In genomic region chr2:25197946-25198345, GRCm38 (mm10) we compare ENCODE assay signal across 20 mouse cellular contexts. TPM values are rescaled to one million over a fixed set of nuclear protein-coding genes. Genes with fewer than 3 reads are reported as not detected.
DNase-seq lines count a peak whose midpoint lies in the region; ATAC-seq and TF ChIP-seq lines count a peak whose summit lies in the region.
"Had no signal": no experiment of that assay in that cellular context is flagged by ENCODE, and none has a peak within 500 bp of the region (broad histone marks: within the 10 kb centered on the region; RNA-seq: fewer than 3 reads in every experiment).

No protein-coding gene starts in this region.

- H3K4me1 ChIP-seq in kidney, embryonic 15.5 days: peaks cover 45% of the 10 kb centered on the region
- peaks cover 40% of the 10 kb centered on the region for H3K4me1 ChIP-seq in kidney, embryonic 16.5 days (ENCODE audit: insufficient read depth, low read length)
- H3K4me1 ChIP-seq in spleen, adult 2 months (ENCODE audit: control insufficient read depth, insufficient read depth, insufficient read length): peaks cover 21% of the 10 kb centered on the region; the same call in 1 of the 2 replicates
- H3K4me1 ChIP-seq in stomach, postnatal 0 days (replicated peaks; ENCODE audit: control insufficient read depth, insufficient read depth): peaks cover 4% of the 10 kb centered on the region; the same call in 1 of the 2 replicates

- H3K36me3 ChIP-seq in kidney, embryonic 15.5 days: peaks cover 47% of the 10 kb centered on the region
- H3K36me3 ChIP-seq in kidney, embryonic 16.5 days (ENCODE audit: insufficient read depth, low read length): peaks cover 35% of the 10 kb centered on the region
- peaks cover 24% of the 10 kb centered on the region for H3K36me3 ChIP-seq in spleen, adult 2 months (ENCODE audit: control insufficient read depth, insufficient read depth, low read length)
- H3K36me3 ChIP-seq in stomach, postnatal 0 days (ENCODE audit: control insufficient read depth, insufficient read depth, low read length): peaks cover 16% of the 10 kb centered on the region; the same call in 1 of the 2 replicates

- H3K27ac ChIP-seq in kidney, embryonic 15.5 days: peak overlapping the region; percentile 93
- no peak overlapping the region for H3K27ac ChIP-seq in kidney, embryonic 16.5 days (ENCODE audit: low read length)
- H3K27ac ChIP-seq in spleen, adult 2 months (ENCODE audit: insufficient read depth, low read length): peak overlapping the region; percentile 47
- H3K27ac ChIP-seq in stomach, postnatal 0 days (replicated peaks): peak overlapping the region; percentile 93
- H3K27ac ChIP-seq: forebrain, embryonic 13.5 days had no signal

- DNase-seq in heart, adult 11 months: peak; percentile 92
- DNase-seq in heart, postnatal 36 days: no peak
- no peak for DNase-seq in spleen, adult 2 months (ENCODE audit: low read depth in 1 of 2, low spot score in 2 of 2)
- no peak for DNase-seq in spleen, postnatal 14 days (ENCODE audit: low spot score in 2 of 2)
- no peak for DNase-seq in stomach, postnatal 0 days (ENCODE audit: low spot score)
- DNase-seq in MN1 (ENCODE audit: low spot score): no peak
- DNase-seq: cerebellum, adult 18-20 months; kidney, adult 8-10 months; midbrain, embryonic 14.5 days; thymus, adult 18-20 months had no signal

- intact Hi-C loops in heart, postnatal 36 days (cut with DNase I): loop anchor here (5.0 kb wide), 2 partner anchors 74 to 134 kb away; partner anchors contain the start of genes Anapc2, Man1b1 and Ssna1

- H3K9me3 ChIP-seq in kidney, embryonic 15.5 days (replicated peaks): no peaks in the 10 kb centered on the region
- H3K9me3 ChIP-seq in kidney, embryonic 16.5 days (ENCODE audit: low read length): no peaks in the 10 kb centered on the region
- no peaks in the 10 kb centered on the region for H3K9me3 ChIP-seq in stomach, postnatal 0 days (ENCODE audit: control insufficient read depth, low read length)
- H3K9me3 ChIP-seq: embryonic facial prominence, embryonic 15.5 days; forebrain, embryonic 13.5 days had no signal

- H3K4me2 ChIP-seq in kidney, embryonic 15.5 days: no peak overlapping the region
- no peak overlapping the region for H3K4me2 ChIP-seq in kidney, embryonic 16.5 days (replicated peaks; ENCODE audit: low read depth, low read length)
- H3K4me2 ChIP-seq in stomach, postnatal 0 days (replicated peaks; ENCODE audit: low read depth): no peak overlapping the region
- H3K4me2 ChIP-seq: embryonic facial prominence, embryonic 15.5 days; forebrain, embryonic 13.5 days had no signal

- peaks cover 13% of the 10 kb centered on the region for H3K27me3 ChIP-seq in kidney, embryonic 15.5 days
- H3K27me3 ChIP-seq in kidney, embryonic 16.5 days (ENCODE audit: insufficient read depth, low read length): peaks cover 12% of the 10 kb centered on the region
- H3K27me3 ChIP-seq in spleen, adult 2 months (ENCODE audit: control insufficient read depth, insufficient read depth, low read length): no peaks in the 10 kb centered on the region
- H3K27me3 ChIP-seq in stomach, postnatal 0 days (ENCODE audit: control insufficient read depth, insufficient read depth, low read length): no peaks in the 10 kb centered on the region

- TF ChIP-seq POLR2A in spleen, adult 2 months (IDR thresholded peaks at IDR 0.05; ENCODE audit: low read depth, low read length): no peak

- no peak for TF ChIP-seq CTCF in spleen, adult 2 months (IDR thresholded peaks at IDR 0.05; ENCODE audit: extremely low read depth, insufficient read depth, insufficient read length, insufficient replicate concordance)
- no peak for TF ChIP-seq CTCF in stomach, postnatal 0 days (IDR thresholded peaks at IDR 0.05; ENCODE audit: low read depth)

- H3K9ac ChIP-seq in kidney, embryonic 15.5 days: no peak overlapping the region
- no peak overlapping the region for H3K9ac ChIP-seq in kidney, embryonic 16.5 days (replicated peaks; ENCODE audit: low read length)
- no peak overlapping the region for H3K9ac ChIP-seq in stomach, postnatal 0 days (ENCODE audit: low read length)
- H3K9ac ChIP-seq: embryonic facial prominence, embryonic 15.5 days; forebrain, embryonic 13.5 days had no signal

- no peak overlapping the region for H3K4me3 ChIP-seq in kidney, embryonic 15.5 days (replicated peaks)
- H3K4me3 ChIP-seq in kidney, embryonic 16.5 days (ENCODE audit: low read length): no peak overlapping the region
- H3K4me3 ChIP-seq in spleen, adult 2 months (ENCODE audit: extremely low read depth, insufficient read depth, insufficient read length): no peak overlapping the region
- no peak overlapping the region for H3K4me3 ChIP-seq in stomach, postnatal 0 days (ENCODE audit: low read depth, low read length)
- H3K4me3 ChIP-seq: embryonic facial prominence, embryonic 15.5 days; forebrain, embryonic 13.5 days had no signal

- ATAC-seq in kidney, embryonic 15.5 days (replicated peaks; ENCODE audit: low FRiP score): no peak
- no peak for ATAC-seq in kidney, embryonic 16.5 days (ENCODE audit: low FRiP score, low TSS enrichment)
- ATAC-seq in stomach, postnatal 0 days (ENCODE audit: low FRiP score, low TSS enrichment): no peak
- ATAC-seq: forebrain, embryonic 13.5 days; hindbrain, embryonic 16.5 days had no signal

- TF ChIP-seq EP300 in stomach, postnatal 0 days (optimal IDR thresholded peaks at IDR 0.05): no peak

RNA-seq across cellular contexts. Expression of gene Tor4a, which starts 1.3 kb away (rescaled TPM):
- 1 to 10 TPM; 4.0 to 5.2 TPM for total RNA-seq in heart, postnatal 36 days (2021)
- 11.7 and 14.1 TPM in 2 replicates for polyA plus RNA-seq in kidney, embryonic 15.5 days (2015; fragmentation: Nextera tagmentation; extraction: Ambion mirVana)
- polyA plus RNA-seq in kidney, embryonic 16.5 days (2015; fragmentation: Nextera tagmentation; extraction: Ambion mirVana): 16.0 and 16.8 TPM in 2 replicates
- polyA plus RNA-seq in spleen, adult 2 months (2012; rRNA removed): 77.5 and 104 TPM in 2 replicates
- 13.1 and 13.7 TPM in 2 replicates for polyA plus RNA-seq in stomach, postnatal 0 days (2015; fragmentation: Nextera tagmentation; extraction: Ambion mirVana)

RNA-seq across cellular contexts. Expression of gene Nelfb, which starts 13.3 kb away (rescaled TPM):
- total RNA-seq in heart, postnatal 36 days (2021): 10 to 100 TPM; 38.7 to 39.9 TPM
- 114 and 124 TPM in 2 replicates for polyA plus RNA-seq in kidney, embryonic 15.5 days (2015; fragmentation: Nextera tagmentation; extraction: Ambion mirVana)
- polyA plus RNA-seq in kidney, embryonic 16.5 days (2015; fragmentation: Nextera tagmentation; extraction: Ambion mirVana): 131 and 138 TPM in 2 replicates
- 61.6 and 68.1 TPM in 2 replicates for polyA plus RNA-seq in spleen, adult 2 months (2012; rRNA removed)
- polyA plus RNA-seq in stomach, postnatal 0 days (2015; fragmentation: Nextera tagmentation; extraction: Ambion mirVana): 58.6 and 59.1 TPM in 2 replicates

RNA-seq across cellular contexts. Expression of gene Stpg3, which starts 16.5 kb away (rescaled TPM):
- not detected for total RNA-seq in heart, postnatal 36 days (2021)
- 0.23 and 0.55 TPM in 2 replicates for polyA plus RNA-seq in kidney, embryonic 15.5 days (2015; fragmentation: Nextera tagmentation; extraction: Ambion mirVana)
- polyA plus RNA-seq in kidney, embryonic 16.5 days (2015; fragmentation: Nextera tagmentation; extraction: Ambion mirVana): 0.54 and 0.82 TPM in 2 replicates
- 0.05 TPM in 1 of 2 replicates, not detected in the other for polyA plus RNA-seq in spleen, adult 2 months (2012; rRNA removed)
- not detected in 2 replicates for polyA plus RNA-seq in stomach, postnatal 0 days (2015; fragmentation: Nextera tagmentation; extraction: Ambion mirVana)
- total RNA-seq: adrenal gland, adult 18-20 months had no signal
- polyA plus RNA-seq: brain, embryonic 14.5 days; cortical plate, adult 2 months; embryonic facial prominence, embryonic 15.5 days; forebrain, embryonic 13.5 days; hindbrain, embryonic 16.5 days; limb, embryonic 14.5 days; urinary bladder, adult 2 months had no signal

RNA-seq across cellular contexts. Expression of gene Nrarp, which starts 17.4 kb away (rescaled TPM):
- total RNA-seq in heart, postnatal 36 days (2021): 10 to 100 TPM in 1 of 2 experiments, 1 to 10 TPM in 1; 9.7 to 12.0 TPM
- polyA plus RNA-seq in kidney, embryonic 15.5 days (2015; fragmentation: Nextera tagmentation; extraction: Ambion mirVana): 21.8 and 23.7 TPM in 2 replicates
- 18.4 and 18.8 TPM in 2 replicates for polyA plus RNA-seq in kidney, embryonic 16.5 days (2015; fragmentation: Nextera tagmentation; extraction: Ambion mirVana)
- 8.0 and 13.8 TPM in 2 replicates for polyA plus RNA-seq in spleen, adult 2 months (2012; rRNA removed)
- polyA plus RNA-seq in stomach, postnatal 0 days (2015; fragmentation: Nextera tagmentation; extraction: Ambion mirVana): 25.3 and 25.6 TPM in 2 replicates

RNA-seq across cellular contexts. Expression of gene Fam166a, which starts 20.6 kb away (rescaled TPM):
- total RNA-seq in heart, postnatal 36 days (2021): not detected
- polyA plus RNA-seq in kidney, embryonic 15.5 days (2015; fragmentation: Nextera tagmentation; extraction: Ambion mirVana): 1.4 and 1.9 TPM in 2 replicates
- 0.37 TPM in 1 of 2 replicates, not detected in the other for polyA plus RNA-seq in kidney, embryonic 16.5 days (2015; fragmentation: Nextera tagmentation; extraction: Ambion mirVana)
- 0.11 and 0.16 TPM in 2 replicates for polyA plus RNA-seq in spleen, adult 2 months (2012; rRNA removed)
- 0.92 TPM in 1 of 2 replicates, not detected in the other for polyA plus RNA-seq in stomach, postnatal 0 days (2015; fragmentation: Nextera tagmentation; extraction: Ambion mirVana)
- total RNA-seq: adrenal gland, adult 18-20 months had no signal
- polyA plus RNA-seq: forebrain, embryonic 13.5 days; midbrain, embryonic 14.5 days had no signal
